Mouse (Mus musculus): ENCODE measurements around the gene Ret.

- TF ChIP-seq GATA1 (IDR thresholded peaks at IDR 0.05; ENCODE audit: borderline replicate concordance, low read length) (no peak), FLI1 (IDR thresholded peaks at IDR 0.05; ENCODE audit: low read length) (no peak)
These were observed 34.9 kb downstream of the Ret start for GRCm38 (mm10) chr6:118162457-118163082.

Data from megakaryocyte, embryonic 14.5 days (primary cell).